Mouse (Mus musculus) stomach, embryonic 14.5 days (tissue): ENCODE measurements around the gene Rps11. TPM values are rescaled to one million over a fixed set of nuclear protein-coding genes. Genes with fewer than 3 reads are reported as not detected.

Experiments
- ATAC-seq: fragments of 200-750 bp; cut with Nextera tagmentation; 2 replicates; pipeline ENCODE4 v1.8.0; 2017; ENCODE audit warnings: low read depth, moderate TSS enrichment; ENCODE audit not compliant: insufficient number of reproducible peaks, insufficient read depth, low FRiP score
- H3K27ac ChIP-seq: fragments of 300-500 bp; sonication (generic); 2 replicates; pipeline ENCODE4 v1.5.1; 2014; ENCODE audit warnings: mild to moderate bottlenecking, low read length, moderate library complexity, mixed read lengths
- H3K27me3 ChIP-seq: fragments of 300-500 bp; sonication (generic); 2 replicates; pipeline ENCODE4 v1.6.1; 2014; ENCODE audit warnings: low read length, control low read depth, mixed read lengths; ENCODE audit not compliant: control insufficient read depth, insufficient read depth
- H3K36me3 ChIP-seq: fragments of 300-500 bp; sonication (generic); 2 replicates; pipeline ENCODE4 v1.6.1; 2014; ENCODE audit warnings: mild to moderate bottlenecking, control low read depth, low read length, moderate library complexity, mixed read lengths; ENCODE audit not compliant: control insufficient read depth, insufficient read depth
- H3K4me1 ChIP-seq: fragments of 300-500 bp; sonication (generic); 2 replicates; pipeline ENCODE4 v1.6.1; 2014; ENCODE audit warnings: low read length, control low read depth, mixed read lengths; ENCODE audit not compliant: control insufficient read depth, insufficient read depth
- H3K4me2 ChIP-seq: fragments of 300-500 bp; sonication (generic); replicated peaks from 2 replicates; pipeline ENCODE4 v1.6.1; 2014; ENCODE audit warnings: low read depth, low read length, control low read depth
- H3K4me3 ChIP-seq: fragments of 300-500 bp; sonication (generic); 2 replicates; pipeline ENCODE4 v1.5.1; 2014; ENCODE audit warnings: low read depth, low read length, control low read depth
- H3K9ac ChIP-seq: fragments of 300-500 bp; sonication (generic); replicated peaks from 2 replicates; pipeline ENCODE4 v1.6.1; 2014; ENCODE audit warnings: low read depth, mild to moderate bottlenecking, control low read depth, low read length, moderate library complexity, mixed read lengths
- H3K9me3 ChIP-seq: fragments of 300-500 bp; sonication (generic); 2 replicates; pipeline ENCODE4 v1.6.1; 2016; ENCODE audit warnings: low read depth, low read length, control low read depth; ENCODE audit not compliant: control insufficient read depth
- WGBS: fragments of 180-500 bp; shearing (Covaris S2); extraction: QIAGEN DNeasy Blood & Tissue Kit; methylation state at CpG from one replicate; pipeline ENCODE4 v1.1.7; 2014; 5-methylcytosine and 5-hydroxymethylcytosine counted together
- polyA plus RNA-seq: library from polyadenylated mRNA; unstranded; fragments of >200 nt; fragmentation: Nextera tagmentation; extraction: Ambion mirVana; gene quantifications from 2 replicates; pipeline ENCODE4 v1.2.1, GENCODE M21; 2014

Gene Rps11
- polyA plus RNA-seq, 1 experiment from 2014 or later = 1,777 TPM

GRCm38 (mm10) chr7:45133446-45134159 is 9.4 kb upstream of the Rps11 start:
- H3K4me3 ChIP-seq = no peak overlapping the region
- WGBS = 73% methylated on average over 8 of the region's 8 CpGs
- H3K9ac ChIP-seq = no peak overlapping the region
- no peak overlapping the region for H3K27ac ChIP-seq
- no peak overlapping the region for H3K4me2 ChIP-seq
- no peaks in the 10 kb centered on the region for H3K36me3 ChIP-seq
- no peak for ATAC-seq
- H3K27me3 ChIP-seq = no peaks in the 10 kb centered on the region
- H3K4me1 ChIP-seq = peaks cover 5% of the 10 kb centered on the region
- no peaks in the 10 kb centered on the region for H3K9me3 ChIP-seq

GRCm38 (mm10) chr7:45131850-45132249 is 7.6 kb upstream of the Rps11 start:
- no peaks in the 10 kb centered on the region for H3K9me3 ChIP-seq
- peaks cover 5% of the 10 kb centered on the region for H3K36me3 ChIP-seq
- peaks cover 12% of the 10 kb centered on the region for H3K4me1 ChIP-seq
- no peak overlapping the region for H3K4me2 ChIP-seq
- no peaks in the 10 kb centered on the region for H3K27me3 ChIP-seq
- no peak overlapping the region for H3K9ac ChIP-seq
- no peak for ATAC-seq
- H3K27ac ChIP-seq = no peak overlapping the region
- no peak overlapping the region for H3K4me3 ChIP-seq
- 72% methylated on average over 11 of the region's 11 CpGs for WGBS

GRCm38 (mm10) chr7:45129776-45130512 is 5.7 kb upstream of the Rps11 start:
- H3K4me2 ChIP-seq = peak overlapping the region; percentile 76
- no peak for ATAC-seq
- H3K9ac ChIP-seq = no peak overlapping the region
- H3K36me3 ChIP-seq = peaks cover 24% of the 10 kb centered on the region
- whole genome bisulfite sequencing = 53% methylated on average over 15 of the region's 15 CpGs
- no peaks in the 10 kb centered on the region for H3K27me3 ChIP-seq
- H3K4me3 ChIP-seq = peak overlapping the region; percentile 45
- no peaks in the 10 kb centered on the region for H3K9me3 ChIP-seq
- peaks cover 22% of the 10 kb centered on the region for H3K4me1 ChIP-seq
- H3K27ac ChIP-seq = peak overlapping the region; percentile 92; the same call in 1 of the 2 replicates

- Histone ChIP-seq H3K27me3 (no peaks in the 10 kb centered on the region), H3K27ac (peak overlapping the region; percentile 92), H3K36me3 (peaks cover 27% of the 10 kb centered on the region), H3K4me2 (peak overlapping the region; percentile 76), H3K4me1 (peaks cover 22% of the 10 kb centered on the region), H3K9me3 (no peaks in the 10 kb centered on the region), H3K4me3 (peak overlapping the region; percentile 45), H3K9ac (peak overlapping the region; percentile 48)
- 1% methylated on average over 17 of the region's 17 CpGs for WGBS
- ATAC-seq = 0 out of 2 replicates have a peak, but pooled peaks have one; percentile 0
Measured at GRCm38 (mm10) chr7:45129318-45129717, 5.1 kb upstream of the Rps11 start.

- H3K9ac ChIP-seq = peak within 1 kb of the TSS; percentile 99
- H3K4me3 ChIP-seq = peak within 1 kb of the TSS; percentile 93
- peaks cover 27% of the 10 kb centered on the region for H3K36me3 ChIP-seq
- peak; percentile 91 for ATAC-seq
- peak within 1 kb of the TSS; percentile 92 for H3K27ac ChIP-seq
- WGBS = under 1% methylated on average over 48 of the region's 48 CpGs
- no peaks in the 10 kb centered on the region for H3K27me3 ChIP-seq
- no peaks in the 10 kb centered on the region for H3K9me3 ChIP-seq
- peaks cover 22% of the 10 kb centered on the region for H3K4me1 ChIP-seq
- peak within 1 kb of the TSS; percentile 87 for H3K4me2 ChIP-seq
Measured at GRCm38 (mm10) chr7:45128624-45129246, 4.5 kb upstream of the Rps11 start, which contains the start of gene Rpl13a. Rpl13a (minus strand) TSS chr7:45128761.

GRCm38 (mm10) chr7:45127700-45128224 is 3.5 kb upstream of the Rps11 start:
- Histone ChIP-seq H3K27ac (peak overlapping the region; percentile 87), H3K4me3 (peak overlapping the region; percentile 93), H3K9me3 (no peaks in the 10 kb centered on the region), H3K27me3 (no peaks in the 10 kb centered on the region), H3K4me2 (peak overlapping the region; percentile 87), H3K36me3 (peaks cover 31% of the 10 kb centered on the region), H3K4me1 (peaks cover 27% of the 10 kb centered on the region), H3K9ac (peak overlapping the region; percentile 99)
- WGBS = 0% methylated on average over 6 of the region's 6 CpGs
- ATAC-seq = no peak

GRCm38 (mm10) chr7:45126844-45127699 is 2.8 kb upstream of the Rps11 start:
- peaks cover 31% of the 10 kb centered on the region for H3K4me1 ChIP-seq
- 35% methylated on average over 21 of the region's 21 CpGs for WGBS

More at GRCm38 (mm10) chr7:45126844-45127699, 2.8 kb upstream of the Rps11 start:
- Histone ChIP-seq H3K36me3 (peaks cover 38% of the 10 kb centered on the region), H3K9me3 (no peaks in the 10 kb centered on the region), H3K27me3 (no peaks in the 10 kb centered on the region), H3K27ac (peak overlapping the region; percentile 87), H3K9ac (peak overlapping the region; percentile 99), H3K4me3 (peak overlapping the region; percentile 93), H3K4me2 (peak overlapping the region; percentile 87)
- ATAC-seq = no peak
